Mouse (Mus musculus) heart, embryonic 14.5 days (tissue): ENCODE results near the gene Atf6. TPM values are rescaled to one million over a fixed set of nuclear protein-coding genes. Genes with fewer than 3 reads are reported as not detected.
A peak's percentile ranks its signal among the peaks of the same experiment; 100 is the strongest.

ENCODE experiments used
- ATAC-seq: fragments of 200-750 bp; cut with Nextera tagmentation; 2 replicates; pipeline ENCODE4 v1.8.0; 2017; ENCODE audit warnings: low read depth, moderate TSS enrichment; ENCODE audit not compliant: insufficient number of reproducible peaks, insufficient read depth, low FRiP score
- H3K27ac ChIP-seq, 2 experiments: fragments of 200-500 bp in 1 of 2; fragments of 300-500 bp in 1 of 2; sonication (generic) in 1 of 2; replicated peaks in 1 of 2; 2 replicates each; pipeline ENCODE4 v1.5.1; 2012 to 2014; ENCODE audit warnings: low read depth in 2 of 2, low read length in 2 of 2, control low read depth in 1 of 2, mild to moderate bottlenecking in 1 of 2, mixed read lengths in 1 of 2; ENCODE audit not compliant: control insufficient read depth in 1 of 2, insufficient read depth in 1 of 2
- H3K27me3 ChIP-seq: fragments of 300-500 bp; sonication (generic); 2 replicates; pipeline ENCODE4 v1.6.1; 2014; ENCODE audit warnings: mild to moderate bottlenecking, low read length, control low read depth; ENCODE audit not compliant: control insufficient read depth, insufficient read depth
- H3K36me3 ChIP-seq: fragments of 300-500 bp; sonication (generic); 2 replicates; pipeline ENCODE4 v1.6.1; 2014; ENCODE audit warnings: mild to moderate bottlenecking, control low read depth, low read length, mixed read lengths; ENCODE audit not compliant: control insufficient read depth, insufficient read depth
- H3K4me1 ChIP-seq, 2 experiments: fragments of 200-500 bp in 1 of 2; fragments of 300-500 bp in 1 of 2; sonication (generic) in 1 of 2; 2 replicates each; pipeline ENCODE4 v1.6.1; 2012 to 2014; ENCODE audit warnings: low read length in 2 of 2, control low read depth in 1 of 2, mixed read lengths in 1 of 2; ENCODE audit not compliant: control insufficient read depth in 2 of 2, insufficient read depth in 2 of 2
- H3K4me2 ChIP-seq: fragments of 300-500 bp; sonication (generic); 2 replicates; pipeline ENCODE4 v1.6.1; 2014; ENCODE audit warnings: mild to moderate bottlenecking, low read length
- H3K4me3 ChIP-seq, 2 experiments: fragments of 200-500 bp in 1 of 2; fragments of 300-500 bp in 1 of 2; sonication (generic) in 1 of 2; 2 replicates each; pipeline ENCODE4 v1.5.1; 2012 to 2014; ENCODE audit warnings: low read length in 2 of 2, mild to moderate bottlenecking in 2 of 2, control low read depth in 1 of 2, low read depth in 1 of 2, moderate library complexity in 1 of 2; ENCODE audit not compliant: control insufficient read depth in 1 of 2, insufficient read depth in 1 of 2
- H3K9ac ChIP-seq: fragments of 300-500 bp; sonication (generic); 2 replicates; pipeline ENCODE4 v1.6.1; 2014; ENCODE audit warnings: mild to moderate bottlenecking, low read length
- H3K9me3 ChIP-seq: fragments of 300-500 bp; sonication (generic); 2 replicates; pipeline ENCODE4 v1.6.1; 2016; ENCODE audit warnings: low read length, control low read depth; ENCODE audit not compliant: control insufficient read depth
- WGBS: fragments of 180-500 bp; shearing (Covaris S2); extraction: QIAGEN DNeasy Blood & Tissue Kit; methylation state at CpG from one replicate; pipeline ENCODE4 v1.1.7; 2014; 5-methylcytosine and 5-hydroxymethylcytosine counted together
- polyA plus RNA-seq: library from polyadenylated mRNA; unstranded; fragments of >200 nt; fragmentation: Nextera tagmentation; extraction: Ambion mirVana; gene quantifications from 2 replicates; pipeline ENCODE4 v1.2.1, GENCODE M21; 2014

The Atf6 gene
- polyA plus RNA-seq, 1 experiment from 2014 or later: 14.4 TPM

DNA sequence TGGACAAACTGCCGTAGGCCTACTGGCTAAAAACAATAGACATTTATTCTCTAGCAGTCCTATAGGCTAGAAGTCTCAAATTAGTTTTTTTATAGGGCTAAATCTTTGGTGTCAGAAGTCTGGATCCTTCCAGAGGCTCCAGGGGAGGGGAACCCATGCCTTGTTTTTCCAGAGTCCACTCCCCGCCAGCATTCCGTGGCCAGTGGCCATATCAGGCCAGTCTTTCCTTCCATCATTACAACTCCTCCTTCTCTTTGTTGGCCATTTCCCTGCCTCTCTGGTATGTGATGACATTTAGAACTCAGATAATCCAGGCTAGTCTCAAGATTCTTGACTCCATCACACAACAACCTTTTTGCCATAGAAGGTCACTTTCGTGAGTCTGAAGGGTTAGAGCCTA lies 189.9 kb downstream of the Atf6 start:
- Histone ChIP-seq H3K9ac (no peak overlapping the region), H3K27ac (no peak overlapping the region; a peak in 1 of 4 replicates), H3K9me3 (0 out of 2 replicates have a peak, but pooled peaks cover 5% of the 10 kb centered on the region), H3K36me3 (peaks cover 41% of the 10 kb centered on the region), H3K4me2 (no peak overlapping the region), H3K4me1 (peaks cover 11 to 12% of the 10 kb centered on the region in 2 experiments), H3K27me3 (no peaks in the 10 kb centered on the region), H3K4me3 (no peak overlapping the region)
- no peak for ATAC-seq
- 62% methylated on average over 4 of the region's 4 CpGs for WGBS

DNA sequence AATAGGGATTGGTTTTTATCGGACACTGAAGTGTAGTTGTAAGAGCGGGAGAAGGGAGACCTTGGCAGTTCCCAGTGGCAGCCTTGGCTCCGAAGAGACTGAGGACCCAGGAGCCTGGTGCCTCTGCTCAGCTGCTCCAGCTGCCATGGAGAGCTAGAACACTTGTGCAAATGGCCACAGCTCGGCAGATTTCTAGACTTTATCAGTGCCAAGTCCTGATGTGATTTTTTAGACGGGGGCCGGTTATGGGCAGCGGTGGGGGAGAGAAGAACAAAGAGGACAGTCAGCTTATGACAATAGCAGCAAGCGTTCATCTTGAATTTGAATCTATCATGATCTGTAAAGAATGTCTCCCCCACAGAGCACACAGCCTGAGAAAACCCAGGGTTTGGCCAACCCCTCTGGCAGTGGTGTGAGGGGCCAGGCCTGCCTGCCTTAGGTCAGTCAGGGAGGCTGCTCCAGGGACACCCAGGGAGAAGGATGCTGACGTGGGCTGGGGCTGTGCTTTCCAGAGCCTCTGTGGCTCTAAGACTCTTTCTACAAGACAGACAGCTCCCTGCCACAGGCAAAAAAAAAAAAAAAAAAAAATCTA lies 193.3 kb downstream of the Atf6 start:
- peaks cover 44% of the 10 kb centered on the region for H3K36me3 ChIP-seq
- ATAC-seq: no peak
- 73% methylated on average over 9 of the region's 9 CpGs for WGBS

DNA sequence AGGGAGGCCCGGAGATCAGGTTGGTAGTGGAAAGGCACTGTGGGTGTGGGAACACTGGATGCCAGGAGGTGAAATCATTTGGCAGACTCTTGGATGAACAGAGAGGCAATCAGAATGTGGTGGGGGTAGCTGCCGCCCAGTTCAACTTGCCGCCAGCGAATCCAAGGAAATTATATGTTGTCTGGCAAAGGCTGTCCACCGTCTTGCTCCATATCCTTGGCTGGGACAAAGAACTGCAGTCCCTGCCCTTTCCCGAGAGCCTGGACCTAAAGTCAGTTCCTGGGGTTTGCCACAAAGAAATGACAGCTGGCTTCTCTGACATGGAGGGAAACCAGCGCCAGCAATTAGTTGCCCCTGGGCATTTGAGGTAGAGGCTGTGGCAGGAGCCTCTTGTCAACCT lies 202.4 kb downstream of the Atf6 start:
- Histone ChIP-seq H3K4me2 (no peak overlapping the region), H3K27ac (no peak overlapping the region), H3K4me3 (no peak overlapping the region), H3K27me3 (no peaks in the 10 kb centered on the region), H3K9me3 (no peaks in the 10 kb centered on the region), H3K36me3 (peaks cover 84% of the 10 kb centered on the region), H3K4me1 (no peaks in the 10 kb centered on the region), H3K9ac (no peak overlapping the region)
- 94% methylated on average over 7 of the region's 7 CpGs for WGBS
- ATAC-seq: no peak

More for the DNA sequence above, 193.3 kb downstream of the Atf6 start:
- Histone ChIP-seq H3K4me1 (peaks cover 10 to 15% of the 10 kb centered on the region in 2 experiments), H3K27ac (no peak overlapping the region), H3K9me3 (peaks cover 11% of the 10 kb centered on the region; the same call in 1 of the 2 replicates), H3K27me3 (no peaks in the 10 kb centered on the region), H3K4me2 (no peak overlapping the region), H3K9ac (no peak overlapping the region), H3K4me3 (no peak overlapping the region)

DNA sequence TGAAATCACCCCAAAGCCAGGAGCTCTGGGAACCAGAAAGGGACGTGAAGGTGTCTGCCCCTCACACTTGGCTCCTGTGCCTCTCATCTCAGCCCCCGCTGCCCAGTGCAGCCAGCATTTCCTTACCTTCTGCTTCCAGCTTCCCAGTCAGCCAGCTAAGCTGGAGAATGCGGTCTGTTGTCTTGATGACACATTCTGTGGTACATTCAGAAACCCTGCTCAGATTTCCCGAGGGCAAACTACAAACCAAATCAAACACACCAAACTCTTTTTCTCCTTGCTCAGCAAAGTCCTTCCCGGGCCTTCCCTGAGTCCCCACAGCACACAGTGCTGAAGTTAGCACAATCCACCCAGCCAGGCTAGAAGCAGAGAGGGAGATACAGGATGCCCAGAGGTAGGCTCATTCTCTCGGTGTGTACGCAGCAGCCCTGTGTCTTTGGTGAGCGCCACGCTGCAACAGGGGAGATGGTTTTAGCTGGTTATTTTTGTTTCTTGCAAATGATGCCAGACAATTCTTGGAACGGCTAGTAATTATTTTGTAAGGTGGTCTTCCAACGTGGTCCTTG lies 202.9 kb downstream of the Atf6 start:
- Histone ChIP-seq H3K36me3 (peaks cover 79% of the 10 kb centered on the region), H3K4me2 (no peak overlapping the region)

DNA sequence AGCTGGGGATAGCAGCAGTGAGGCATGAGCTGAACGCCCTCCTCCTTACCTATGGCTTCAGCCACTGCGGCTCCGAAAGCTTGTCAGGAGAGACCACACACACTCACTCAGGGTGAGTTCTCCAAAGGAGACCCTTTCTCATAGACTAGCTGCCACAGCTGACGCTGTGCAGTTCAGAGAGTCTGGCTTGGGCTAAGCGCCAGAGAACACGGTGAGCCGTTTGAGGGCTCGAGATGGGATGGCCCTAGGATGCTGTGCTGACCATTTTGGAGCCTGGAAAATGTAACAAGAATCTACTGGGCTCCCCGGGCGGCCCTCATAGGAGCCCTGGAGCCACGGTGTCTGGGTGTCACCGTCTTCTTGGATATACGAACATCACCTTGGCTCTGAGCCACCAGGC lies 208.3 kb downstream of the Atf6 start:
- Histone ChIP-seq H3K27me3 (no peaks in the 10 kb centered on the region), H3K4me1 (peaks cover 6 to 9% of the 10 kb centered on the region in 2 experiments; a peak in 3 of 4 replicates), H3K36me3 (peaks cover 59% of the 10 kb centered on the region), H3K9me3 (no peaks in the 10 kb centered on the region), H3K9ac (no peak overlapping the region), H3K4me2 (no peak overlapping the region), H3K27ac (no peak overlapping the region), H3K4me3 (no peak overlapping the region)
- no peak for ATAC-seq
- 61% methylated on average over 13 of the region's 13 CpGs for WGBS

More for the DNA sequence above, 202.9 kb downstream of the Atf6 start:
- H3K27me3 ChIP-seq: no peaks in the 10 kb centered on the region
- WGBS: 80% methylated on average over 11 of the region's 11 CpGs
- no peaks in the 10 kb centered on the region for H3K4me1 ChIP-seq
- no peak overlapping the region for H3K27ac ChIP-seq
- ATAC-seq: no peak
- no peak overlapping the region for H3K9ac ChIP-seq
- no peaks in the 10 kb centered on the region for H3K9me3 ChIP-seq
- H3K4me3 ChIP-seq: no peak overlapping the region

DNA sequence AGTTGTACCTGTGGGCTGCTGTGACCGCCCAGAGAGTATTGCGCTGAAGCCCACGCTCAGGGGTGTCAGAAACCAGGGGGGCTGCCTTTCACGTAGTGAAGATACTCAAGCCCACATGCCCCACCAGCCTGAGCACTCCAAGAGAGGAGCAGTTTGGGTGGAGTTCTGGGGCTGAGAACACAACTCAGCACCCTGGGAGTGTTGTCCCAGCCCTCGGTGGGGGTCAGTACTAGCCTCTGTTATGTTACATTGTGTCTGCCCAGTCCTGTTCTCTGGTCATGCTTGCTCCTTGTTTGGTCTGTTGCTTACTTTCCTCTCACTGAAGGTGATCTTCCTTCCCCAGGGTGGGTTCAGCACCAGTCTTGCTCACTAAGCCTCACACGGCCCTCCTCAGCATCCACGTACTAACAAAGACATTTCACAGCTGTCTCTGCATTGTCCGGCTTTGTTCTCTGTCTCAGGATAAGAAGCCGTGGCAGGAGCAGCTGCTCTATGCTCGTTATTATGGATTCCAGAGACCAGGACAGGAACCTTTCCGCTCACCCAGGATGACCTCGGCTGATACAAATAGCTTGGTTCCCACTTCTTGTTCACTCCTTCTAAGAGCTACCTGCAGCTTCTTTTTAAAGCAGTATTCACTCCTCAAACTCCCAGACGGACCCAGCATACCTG lies 209.8 kb downstream of the Atf6 start:
- no peak overlapping the region for H3K27ac ChIP-seq
- no peak for ATAC-seq

DNA sequence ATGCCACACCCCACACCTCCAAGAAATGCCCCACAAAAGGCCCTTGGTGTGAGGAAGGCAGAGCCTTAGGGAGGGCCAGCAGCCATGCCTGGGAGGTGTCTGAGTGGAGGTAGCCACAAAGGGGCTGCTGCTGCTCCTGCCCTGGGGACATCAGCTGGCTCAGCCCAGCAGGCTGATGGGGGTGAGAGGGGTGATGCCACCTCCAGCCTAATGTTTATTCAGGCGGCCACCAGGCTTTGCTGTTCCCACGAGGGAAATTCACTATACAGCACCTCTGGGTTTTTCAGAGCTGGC lies 210.4 kb downstream of the Atf6 start:
- no peak overlapping the region for H3K9ac ChIP-seq
- 55% methylated on average over 2 of the region's 2 CpGs for WGBS
- no peaks in the 10 kb centered on the region for H3K9me3 ChIP-seq
- peaks cover 53% of the 10 kb centered on the region for H3K36me3 ChIP-seq
- H3K4me3 ChIP-seq: no peak overlapping the region
- no peak overlapping the region for H3K4me2 ChIP-seq
- H3K4me1 ChIP-seq: peaks cover 10 to 14% of the 10 kb centered on the region in 2 experiments
- no peak overlapping the region for H3K27ac ChIP-seq
- no peaks in the 10 kb centered on the region for H3K27me3 ChIP-seq
- no peak for ATAC-seq

More for the DNA sequence above, 209.8 kb downstream of the Atf6 start:
- WGBS: 54% methylated on average over 13 of the region's 13 CpGs
- H3K9me3 ChIP-seq: no peaks in the 10 kb centered on the region
- H3K36me3 ChIP-seq: peaks cover 59% of the 10 kb centered on the region
- H3K4me3 ChIP-seq: no peak overlapping the region
- H3K4me2 ChIP-seq: no peak overlapping the region
- peak overlapping the region; percentile 38; the same call in 1 of the 2 replicates for H3K9ac ChIP-seq
- peaks cover 6 to 9% of the 10 kb centered on the region in 2 experiments; a peak in 3 of 4 replicates for H3K4me1 ChIP-seq
- H3K27me3 ChIP-seq: no peaks in the 10 kb centered on the region
